Mouse (Mus musculus) CH12.LX (cell line): ENCODE results near the gene Slc25a12. TPM values are rescaled to one million over a fixed set of nuclear protein-coding genes. Genes with fewer than 3 reads are reported as not detected.

Source experiments
- DNase-seq: peaks from one replicate; pipeline ENCODE4 v3.0.0-alpha.2; 2013; ENCODE audit errors: extremely low read depth
- H3K27ac ChIP-seq: 2 replicates; pipeline ENCODE4 v1.5.1; 2012; ENCODE audit warnings: low read depth, mild to moderate bottlenecking, control low read depth, moderate library complexity; ENCODE audit not compliant: insufficient read depth
- H3K27me3 ChIP-seq: replicated peaks from 2 replicates; pipeline ENCODE3; 2012; ENCODE audit warnings: inconsistent platforms
- H3K36me3 ChIP-seq, 2 experiments: replicated peaks in 1 of 2; 2 replicates each; pipeline versions ENCODE3 to v1.6.1; 2012; ENCODE audit warnings: inconsistent platforms in 1 of 2, low read length in 1 of 2, mild to moderate bottlenecking in 1 of 2, mixed read lengths in 1 of 2, moderate library complexity in 1 of 2; ENCODE audit not compliant: control insufficient read depth in 1 of 2, insufficient read depth in 1 of 2
- H3K4me1 ChIP-seq, 2 experiments: 2 replicates each; pipeline ENCODE4 v1.6.1; 2012; ENCODE audit warnings: inconsistent platforms in 1 of 2, moderate library complexity in 1 of 2; ENCODE audit not compliant: insufficient read depth in 2 of 2, control insufficient read depth in 1 of 2
- H3K4me2 ChIP-seq: 2 replicates; pipeline ENCODE4 v1.6.1; 2012; ENCODE audit warnings: low read depth, mild to moderate bottlenecking, control low read depth; ENCODE audit not compliant: poor library complexity, insufficient read depth, severe bottlenecking
- H3K4me3 ChIP-seq, 3 experiments: fragments of 150-350 bp in 1 of 3; sonication (generic) in 1 of 3; replicated peaks in 1 of 3; 2 replicates each; pipeline versions ENCODE3 to v1.5.1; 2011 to 2012; ENCODE audit warnings: low read depth in 2 of 3, low read length in 2 of 3, mild to moderate bottlenecking in 2 of 3, moderate library complexity in 2 of 3, control low read depth in 1 of 3, improper control_type of control experiment in 1 of 3, inconsistent platforms in 1 of 3, mixed read lengths in 1 of 3; ENCODE audit not compliant: poor library complexity in 1 of 3
- H3K79me2 ChIP-seq: replicated peaks from 2 replicates; pipeline ENCODE4 v1.6.1; 2012; ENCODE audit warnings: mild to moderate bottlenecking, moderate library complexity; ENCODE audit not compliant: control insufficient read depth, poor library complexity, insufficient read depth, severe bottlenecking; ENCODE audit errors: extremely low read depth
- H3K9ac ChIP-seq: 2 replicates; pipeline ENCODE4 v1.6.1; 2012; ENCODE audit warnings: low read depth, mild to moderate bottlenecking, control low read depth, moderate library complexity; ENCODE audit not compliant: insufficient read depth
- H3K9me3 ChIP-seq: replicated peaks from 2 replicates; pipeline ENCODE3; 2012; ENCODE audit warnings: low read length, inconsistent platforms, mixed read lengths
- BHLHE40 ChIP-seq: IDR thresholded peaks from 2 replicates; pipeline ENCODE4 v1.6.1; 2011; ENCODE audit warnings: mild to moderate bottlenecking, low read depth, low read length, improper control_type of control experiment
- CHD1 ChIP-seq: IDR thresholded peaks from 2 replicates; pipeline ENCODE4 v1.6.1; 2012; ENCODE audit warnings: low read depth, low read length, improper control_type of control experiment, inconsistent platforms
- CTCF ChIP-seq, 2 experiments: IDR thresholded peaks in 1 of 2; conservative IDR thresholded peaks in 1 of 2; 2 replicates each; pipeline ENCODE4 v1.5.1; 2011 to 2012; ENCODE audit warnings: low read depth in 2 of 2, low read length in 2 of 2, improper control_type of control experiment in 1 of 2, inconsistent platforms in 1 of 2, mild to moderate bottlenecking in 1 of 2, moderate library complexity in 1 of 2
- ELF1 ChIP-seq: IDR thresholded peaks from 2 replicates; pipeline ENCODE4 v1.6.1; 2014; ENCODE audit warnings: low read depth, mild to moderate bottlenecking, inconsistent platforms, low read length, improper control_type of control experiment
- EP300 ChIP-seq: IDR thresholded peaks from 2 replicates; pipeline ENCODE4 v1.6.1; 2011; ENCODE audit warnings: low read length, improper control_type of control experiment
- JUN ChIP-seq: IDR thresholded peaks from 2 replicates; pipeline ENCODE4 v1.6.1; 2011; ENCODE audit warnings: low read depth, mild to moderate bottlenecking, low read length, improper control_type of control experiment, moderate library complexity; ENCODE audit not compliant: insufficient read depth
- JUND ChIP-seq: conservative IDR thresholded peaks from 2 replicates; pipeline ENCODE4 v1.6.1; 2011; ENCODE audit warnings: low read depth, low read length, improper control_type of control experiment
- KAT2A ChIP-seq: IDR thresholded peaks from 2 replicates; pipeline ENCODE4 v1.6.1; 2012; ENCODE audit warnings: low read length, improper control_type of control experiment, inconsistent platforms; ENCODE audit not compliant: insufficient replicate concordance
- MAFK ChIP-seq: IDR thresholded peaks from 2 replicates; pipeline ENCODE4 v1.6.1; 2011; ENCODE audit warnings: low read length, improper control_type of control experiment; ENCODE audit not compliant: insufficient replicate concordance
- MAX ChIP-seq: IDR thresholded peaks from 2 replicates; pipeline ENCODE4 v1.6.1; 2011; ENCODE audit warnings: low read length, improper control_type of control experiment
- MEF2A ChIP-seq: IDR thresholded peaks from 2 replicates; pipeline ENCODE4 v1.6.1; 2014; ENCODE audit warnings: low read depth, mild to moderate bottlenecking, inconsistent platforms, low read length, improper control_type of control experiment, borderline replicate concordance
- MYC ChIP-seq: IDR thresholded peaks from 2 replicates; pipeline ENCODE4 v1.6.1; 2011; ENCODE audit warnings: low read depth, mild to moderate bottlenecking, improper control_type of control experiment, low read length
- NELFE ChIP-seq: IDR thresholded peaks from 2 replicates; pipeline ENCODE4 v1.6.1; 2011; ENCODE audit warnings: low read depth, low read length, improper control_type of control experiment
- NRF1 ChIP-seq: IDR thresholded peaks from 2 replicates; pipeline ENCODE4 v1.6.1; 2014; ENCODE audit warnings: low read depth, mild to moderate bottlenecking, inconsistent platforms, low read length, improper control_type of control experiment, moderate library complexity
- PAX5 ChIP-seq: IDR thresholded peaks from 2 replicates; pipeline ENCODE4 v1.6.1; 2012; ENCODE audit warnings: low read length, inconsistent platforms, mixed read lengths
- POLR2A ChIP-seq: IDR thresholded peaks from 2 replicates; pipeline ENCODE4 v1.6.1; 2011; ENCODE audit warnings: low read depth, mild to moderate bottlenecking, improper control_type of control experiment, low read length
- RAD21 ChIP-seq: IDR thresholded peaks from 2 replicates; pipeline ENCODE4 v1.6.1; 2011; ENCODE audit warnings: low read depth, mild to moderate bottlenecking, low read length, improper control_type of control experiment, moderate library complexity
- SMC3 ChIP-seq: IDR thresholded peaks from 2 replicates; pipeline ENCODE4 v1.6.1; 2011; ENCODE audit warnings: low read depth, low read length, improper control_type of control experiment
- TBP ChIP-seq: conservative IDR thresholded peaks from 2 replicates; pipeline ENCODE4 v1.6.1; 2011; ENCODE audit warnings: low read depth, low read length, improper control_type of control experiment
- TCF12 ChIP-seq: IDR thresholded peaks from 2 replicates; pipeline ENCODE4 v1.6.1; 2014; ENCODE audit warnings: low read depth, mild to moderate bottlenecking, inconsistent platforms, low read length, improper control_type of control experiment
- UBTF ChIP-seq: IDR thresholded peaks from 2 replicates; pipeline ENCODE4 v1.6.1; 2012; ENCODE audit warnings: low read depth, mild to moderate bottlenecking, inconsistent platforms, low read length, improper control_type of control experiment, moderate library complexity
- USF2 ChIP-seq: conservative IDR thresholded peaks from 2 replicates; pipeline ENCODE4 v1.6.1; 2011; ENCODE audit warnings: low read depth, low read length, improper control_type of control experiment
- dilution Hi-C: fragments of 300-500 bp; cut with MboI; formaldehyde crosslinking; loops from 2 replicates; pipeline ENCODE4 v1.14.3; 2020; ENCODE audit warnings: low sequenced_read_pairs; ENCODE audit not compliant: extremely low pct_unique_long_range_greater_than_20kb, extremely low pct_ligation_motif_present
- in situ Hi-C: fragments of 300-500 bp; cut with MboI; formaldehyde crosslinking; loops from 3 replicates; pipeline ENCODE4 v1.14.3; 2019; ENCODE audit warnings: low sequenced_read_pairs, low pct_ligation_motif_present, low pct_unique_long_range_greater_than_20kb, mixed read lengths
- polyA plus RNA-seq: library from polyadenylated mRNA; unstranded; fragments of >175 nt; gene quantifications from 2 replicates; pipeline ENCODE4 v1.2.1, GENCODE M21; 2012; ENCODE audit warnings: low read depth; ENCODE audit not compliant: insufficient read length
- total RNA-seq, 2 experiments: library from RNA; depleted of rRNA; stranded (reverse); fragments of 300-350 nt in 1 of 2; fragments of >200 nt in 1 of 2; gene quantifications; 2 replicates each; pipeline ENCODE4 v1.2.3; 2012 to 2014

Gene Slc25a12
- total and polyA plus RNA-seq, 3 experiments, result 97.1 to 211 (median 123) TPM

GRCm38 (mm10) chr2:71229603-71230002, 137.9 kb downstream of the Slc25a12 start:
- no peak overlapping the region for H3K4me3 ChIP-seq
- peaks cover 7 to 34% of the 10 kb centered on the region in 2 experiments for H3K36me3 ChIP-seq
- H3K9me3 ChIP-seq, result no peaks in the 10 kb centered on the region
- H3K27me3 ChIP-seq, result no peaks in the 10 kb centered on the region
- H3K4me2 ChIP-seq, result no peak overlapping the region
- no peak overlapping the region for H3K27ac ChIP-seq
- no peak overlapping the region for H3K9ac ChIP-seq
- H3K4me1 ChIP-seq, result no peaks in the 10 kb centered on the region
- in situ Hi-C loops, result no loop called here
- dilution Hi-C loops, result no loop called here
- no peak for TF ChIP-seq EP300
- TF ChIP-seq MYC, result no peak
- TF ChIP-seq NRF1, result no peak
- no peak for TF ChIP-seq JUN
- TF ChIP-seq ELF1, result no peak
- no peak for TF ChIP-seq PAX5
- TF ChIP-seq CTCF (conservative IDR thresholded peaks at IDR 0.05 in 1 of 2, IDR thresholded peaks at IDR 0.05 in 1 of 2; ENCODE audit: low read depth in 2 of 2, low read length in 2 of 2), result no peak
- no peak for TF ChIP-seq MEF2A
- no peak for TF ChIP-seq UBTF
- no peak for TF ChIP-seq MAFK
- TF ChIP-seq TCF12, result no peak
- TF ChIP-seq SMC3, result no peak
- TF ChIP-seq MAX, result no peak
- TF ChIP-seq BHLHE40, result no peak
- no peak for TF ChIP-seq USF2
- TF ChIP-seq CHD1, result no peak
- no peak for TF ChIP-seq POLR2A
- TF ChIP-seq NELFE, result no peak
- TF ChIP-seq TBP, result no peak
- DNase-seq, result no peak
- peaks cover 3% of the 10 kb centered on the region; the same call in 1 of the 2 replicates for H3K79me2 ChIP-seq

- Histone ChIP-seq H3K79me2 (peaks cover 3% of the 10 kb centered on the region; the same call in 1 of the 2 replicates), H3K27me3 (no peaks in the 10 kb centered on the region)
- TF ChIP-seq JUND, result no peak
- TF ChIP-seq KAT2A, result no peak
- peak; percentile 54 for TF ChIP-seq RAD21
- TF ChIP-seq CTCF (conservative IDR thresholded peaks at IDR 0.05 in 1 of 2, IDR thresholded peaks at IDR 0.05 in 1 of 2; ENCODE audit: low read depth in 2 of 2, low read length in 2 of 2), result peak in 1 of 2 experiments; percentile 60; a peak in 2 of 4 replicates
- TF ChIP-seq ELF1, result no peak
- peak; percentile 39; the same call in 1 of the 2 replicates for TF ChIP-seq SMC3
- no peak for TF ChIP-seq EP300
- TF ChIP-seq, all 38 proteins: peak for 3
- Histone ChIP-seq H3K4me2 (no peak overlapping the region), H3K27ac (no peak overlapping the region), H3K4me3 (no peak overlapping the region), H3K9me3 (no peaks in the 10 kb centered on the region), H3K9ac (no peak overlapping the region), H3K4me1 (no peaks in the 10 kb centered on the region), H3K36me3 (peaks cover 16 to 48% of the 10 kb centered on the region in 2 experiments)
- DNase-seq, result no peak
- dilution Hi-C loops (no loop called here), in situ Hi-C loops (no loop called here)
These were observed 140.2 kb downstream of the Slc25a12 start for GRCm38 (mm10) chr2:71227398-71227797.

Other genes with a start within 250 kb of the Slc25a12 start
- not detected in 2 replicates for gene Cybrd1, start 249.8 kb downstream of the Slc25a12 start, total RNA-seq (2012; rRNA removed)
- not detected in 2 replicates for gene Cybrd1, start 249.8 kb downstream of the Slc25a12 start, total RNA-seq (2014; rRNA removed)
- gene Cybrd1, start 249.8 kb downstream of the Slc25a12 start, polyA plus RNA-seq, result not detected in 2 replicates
- 22.9 and 24.6 TPM in 2 replicates for gene Dync1i2, start 156.0 kb downstream of the Slc25a12 start, total RNA-seq (2012; rRNA removed)
- 38.6 and 47.2 TPM in 2 replicates for gene Dync1i2, start 156.0 kb downstream of the Slc25a12 start, total RNA-seq (2014; rRNA removed)
- 69.5 and 74.3 TPM in 2 replicates for gene Dync1i2, start 156.0 kb downstream of the Slc25a12 start, polyA plus RNA-seq
- gene Hat1, start 21.2 kb upstream of the Slc25a12 start, total RNA-seq (2012; rRNA removed), result 91.6 and 109 TPM in 2 replicates
- 292 and 310 TPM in 2 replicates for gene Hat1, start 21.2 kb upstream of the Slc25a12 start, total RNA-seq (2014; rRNA removed)
- 167 and 184 TPM in 2 replicates for gene Hat1, start 21.2 kb upstream of the Slc25a12 start, polyA plus RNA-seq
- gene Metap1d, start 85.5 kb upstream of the Slc25a12 start, total RNA-seq (2012; rRNA removed), result 19.7 and 21.5 TPM in 2 replicates
- gene Metap1d, start 85.5 kb upstream of the Slc25a12 start, total RNA-seq (2014; rRNA removed), result 18.9 and 19.5 TPM in 2 replicates
- gene Metap1d, start 85.5 kb upstream of the Slc25a12 start, polyA plus RNA-seq, result 28.3 and 28.4 TPM in 2 replicates
- gene Dlx1, start 160.4 kb upstream of the Slc25a12 start, total RNA-seq (2012; rRNA removed), result 0.17 and 0.21 TPM in 2 replicates
- 0.07 and 0.11 TPM in 2 replicates for gene Dlx1, start 160.4 kb upstream of the Slc25a12 start, total RNA-seq (2014; rRNA removed)
- 0.27 TPM in 1 of 2 replicates, not detected in the other for gene Dlx1, start 160.4 kb upstream of the Slc25a12 start, polyA plus RNA-seq
- not detected in 2 replicates for gene Dlx2, start 179.0 kb upstream of the Slc25a12 start, total RNA-seq (2012; rRNA removed)
- not detected in 2 replicates for gene Dlx2, start 179.0 kb upstream of the Slc25a12 start, total RNA-seq (2014; rRNA removed)
- not detected in 2 replicates for gene Dlx2, start 179.0 kb upstream of the Slc25a12 start, polyA plus RNA-seq